Mouse (Mus musculus) Patski (cell line): ENCODE results near the gene Golt1a. TPM values are rescaled to one million over a fixed set of nuclear protein-coding genes. Genes with fewer than 3 reads are reported as not detected.

Source experiments
- ATAC-seq: fragments of 100-300 bp; one replicate; pipeline ENCODE4 v1.8.0; 2021
- CTCF ChIA-PET: fragments of 350-600 bp; sonication (Branson Sonifier 250); formaldehyde crosslinking; loops from one replicate; lab custom pipeline; 2022; ENCODE audit warnings: inconsistent platforms; lab: Charles Lee
- POLR2A ChIA-PET: fragments of 350-600 bp; sonication (Branson Sonifier 250); formaldehyde crosslinking; loops from one replicate; lab custom pipeline; 2022; ENCODE audit warnings: antibody characterized with exemption, inconsistent platforms; lab: Charles Lee
- DNase-seq: peaks from one replicate; pipeline ENCODE4 v3.0.0-alpha.2; 2011; ENCODE audit warnings: low read depth, low spot score
- H3K27me3 ChIP-seq: fragments of 371-371 bp; one replicate; pipeline ENCODE4 v1.5.1; 2021
- CTCF ChIP-seq: fragments of 100-300 bp; IDR thresholded peaks from one replicate; pipeline ENCODE4 v1.5.1; 2021
- in situ Hi-C: fragments of 300-500 bp; cut with MboI; formaldehyde crosslinking; loops from 3 replicates; pipeline ENCODE4 v1.11.1; 2018; ENCODE audit warnings: low pct_unique_long_range_greater_than_20kb, mixed read lengths
- polyA plus RNA-seq: library from polyadenylated mRNA; unstranded; gene quantifications from one replicate; pipeline ENCODE4 v1.2.3, GENCODE M21; 2021

Gene Golt1a
- polyA plus RNA-seq, 1 experiment from 2014 or later, result 6.9 TPM

DNA sequence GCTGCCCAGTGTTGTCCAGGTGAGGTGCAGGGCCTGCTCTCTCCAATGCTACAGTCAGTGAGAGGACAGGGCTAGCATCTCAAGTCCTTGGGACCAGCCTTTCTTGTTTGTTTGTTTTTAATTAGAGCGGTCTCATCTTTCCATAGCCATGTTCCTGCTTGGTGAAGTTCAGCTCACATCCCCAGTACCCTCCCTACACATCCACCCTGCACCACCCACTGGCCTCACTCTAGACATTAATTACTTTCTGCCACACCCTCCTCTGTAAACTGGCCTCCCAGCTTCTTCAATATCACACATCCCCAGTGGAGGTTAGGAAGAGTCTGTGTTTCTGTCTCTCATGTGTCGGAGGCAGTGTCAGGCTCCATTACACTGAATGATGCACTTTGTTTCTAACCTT lies 34.8 kb downstream of the Golt1a start:
- ChIA-PET POLR2A (interaction anchor here (0.6 kb wide), 1 partner anchor 285 kb away, joined by 3 read pairs; no protein-coding TSS in a partner anchor), CTCF (no interaction called here)
- no peak for ATAC-seq
- in situ Hi-C loops, result no loop called here
- H3K27me3 ChIP-seq, result peaks cover 24% of the 10 kb centered on the region
- DNase-seq, result no peak
- no peak for TF ChIP-seq CTCF

DNA sequence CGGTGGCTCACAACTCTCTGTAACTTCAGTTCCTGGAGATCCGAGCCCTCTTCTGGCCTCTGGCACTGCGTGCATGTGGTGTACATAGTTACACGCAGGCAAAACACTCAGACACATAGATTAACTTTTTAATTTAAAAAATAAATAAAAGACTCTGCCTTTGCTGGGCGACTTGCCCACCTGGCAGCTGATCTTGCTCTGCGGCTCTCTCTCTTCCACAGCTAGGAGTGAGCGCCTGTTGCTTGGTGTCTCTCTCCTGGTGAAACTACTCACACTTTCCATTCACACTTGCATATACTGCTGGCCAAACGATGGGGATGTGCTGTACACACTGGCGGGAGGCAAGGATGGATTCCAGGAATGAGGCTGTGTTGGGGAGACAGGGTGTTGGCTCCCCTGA lies 36.9 kb downstream of the Golt1a start:
- ChIA-PET CTCF (no interaction called here), POLR2A (interaction anchor here (0.6 kb wide), 1 partner anchor 109 kb away, joined by 3 read pairs; no protein-coding TSS in a partner anchor)
- ATAC-seq (no peak), DNase-seq (no peak)
- in situ Hi-C loops, result no loop called here
- H3K27me3 ChIP-seq, result peaks cover 11% of the 10 kb centered on the region
- TF ChIP-seq CTCF, result no peak

- no peak for ATAC-seq
- in situ Hi-C loops, result no loop called here
- CTCF ChIA-PET, result no interaction called here
- H3K27me3 ChIP-seq, result peaks cover 12% of the 10 kb centered on the region
- POLR2A ChIA-PET, result no interaction called here
- DNase-seq, result no peak
- no peak for TF ChIP-seq CTCF
Measured at GRCm38 (mm10) chr1:133347226-133347625, 37.6 kb downstream of the Golt1a start.

GRCm38 (mm10) chr1:133347693-133348520 lies 38.3 kb downstream of the Golt1a start:
- no peak for DNase-seq
- peaks cover 18% of the 10 kb centered on the region for H3K27me3 ChIP-seq

DNA sequence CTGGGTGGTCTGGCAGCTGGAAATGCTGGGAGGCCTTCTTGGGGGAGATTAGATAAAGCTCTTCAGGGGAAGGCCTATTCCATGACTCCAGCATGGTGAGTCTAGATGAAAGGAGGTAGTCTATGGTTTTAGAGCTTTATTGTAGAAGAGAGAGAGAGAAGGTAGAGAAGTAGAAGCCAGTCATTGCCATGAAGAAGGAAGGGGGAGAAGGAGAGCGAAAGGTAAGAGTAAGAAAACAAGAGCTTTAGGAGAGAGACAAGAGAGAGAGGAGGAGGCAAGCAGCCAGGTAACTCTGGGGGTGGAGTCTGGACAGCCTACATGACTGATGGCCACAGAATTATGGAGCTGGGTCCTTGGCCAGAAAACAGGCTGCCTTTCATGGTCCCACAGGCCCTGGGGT lies 40.6 kb downstream of the Golt1a start, which contains the start of gene Ren1:
Gene Ren1, plus strand, starts transcription at position 301 of the 400 bp plus-strand sequence.
- in situ Hi-C loops, result loop anchor here (5.0 to 10.0 kb wide), 2 partner anchors 38 to 305 kb away; partner anchors contain the start of gene Pik3c2b
- DNase-seq, result no peak
- peaks cover 21% of the 10 kb centered on the region for H3K27me3 ChIP-seq
- ChIA-PET CTCF (interaction anchor here (0.8 to 1.7 kb wide), 5 partner anchors 30 to 172 kb away, joined by 3 to 4 read pairs (median 3); no protein-coding TSS in a partner anchor), POLR2A (no interaction called here)
- ATAC-seq, result no peak
- no peak for TF ChIP-seq CTCF

More at GRCm38 (mm10) chr1:133347693-133348520, 38.3 kb downstream of the Golt1a start:
- no peak for TF ChIP-seq CTCF
- ATAC-seq, result no peak
- POLR2A ChIA-PET, result no interaction called here
- CTCF ChIA-PET, result no interaction called here
- in situ Hi-C loops, result no loop called here

DNA sequence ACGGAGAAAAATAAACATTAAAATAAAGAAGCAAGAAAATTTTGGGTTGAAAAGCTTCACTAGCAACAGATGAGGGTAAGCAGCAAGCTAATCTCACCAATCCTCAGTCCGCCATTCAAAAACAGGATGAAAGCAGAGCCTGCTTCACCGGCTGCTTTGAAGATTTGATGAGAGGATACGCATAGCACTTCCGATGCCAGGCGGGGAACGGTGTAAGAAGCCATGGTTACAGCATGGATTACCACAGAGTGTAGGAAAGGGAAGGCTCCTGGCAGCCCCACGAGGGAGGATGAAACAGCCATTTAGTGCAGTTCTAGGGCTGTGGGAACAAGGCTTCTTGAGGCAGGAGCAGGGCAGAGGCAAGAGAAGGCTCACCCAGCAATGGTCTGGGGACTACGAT lies 42.2 kb downstream of the Golt1a start:
- POLR2A ChIA-PET, result no interaction called here
- DNase-seq (no peak), ATAC-seq (no peak)
- TF ChIP-seq CTCF, result no peak
- H3K27me3 ChIP-seq, result peaks cover 29% of the 10 kb centered on the region
- in situ Hi-C loops, result loop anchor here (5.0 to 10.0 kb wide), 2 partner anchors 39 to 307 kb away; partner anchors contain the start of gene Pik3c2b
- CTCF ChIA-PET, result no interaction called here

GRCm38 (mm10) chr1:133353371-133353809 lies 43.8 kb downstream of the Golt1a start:
- in situ Hi-C loops, result loop anchor here (5.0 to 10.0 kb wide), 2 partner anchors 41 to 309 kb away; partner anchors contain the start of gene Pik3c2b
- POLR2A ChIA-PET, result no interaction called here
- no peak for TF ChIP-seq CTCF
- DNase-seq (peak; percentile 24), ATAC-seq (peak; percentile 38)
- peaks cover 30% of the 10 kb centered on the region for H3K27me3 ChIP-seq
- CTCF ChIA-PET, result interaction anchor here (0.7 to 2.3 kb wide), 23 partner anchors 10 to 254 kb away, joined by 3 to 26 read pairs (median 4); partner anchors contain the start of genes Etnk2, Golt1a and Kiss1

- DNase-seq (no peak), ATAC-seq (no peak)
- POLR2A ChIA-PET, result no interaction called here
- H3K27me3 ChIP-seq, result peaks cover 39% of the 10 kb centered on the region
- in situ Hi-C loops, result loop anchor here (5.0 to 10.0 kb wide), 2 partner anchors 178 to 311 kb away; partner anchors contain the start of gene Pik3c2b
- CTCF ChIA-PET, result interaction anchor here (1.3 kb wide), 1 partner anchor 48 kb away, joined by 3 read pairs; no protein-coding TSS in a partner anchor
- TF ChIP-seq CTCF, result no peak
Measured at GRCm38 (mm10) chr1:133355469-133355868, 45.9 kb downstream of the Golt1a start.

GRCm38 (mm10) chr1:133355912-133356311 lies 46.3 kb downstream of the Golt1a start:
- ChIA-PET POLR2A (no interaction called here), CTCF (no interaction called here)
- in situ Hi-C loops, result loop anchor here (5.0 to 10.0 kb wide), 2 partner anchors 179 to 311 kb away; partner anchors contain the start of gene Pik3c2b
- DNase-seq (no peak), ATAC-seq (no peak)
- TF ChIP-seq CTCF, result no peak
- H3K27me3 ChIP-seq, result peaks cover 39% of the 10 kb centered on the region

GRCm38 (mm10) chr1:133356330-133356729 lies 46.7 kb downstream of the Golt1a start:
- peaks cover 39% of the 10 kb centered on the region for H3K27me3 ChIP-seq
- CTCF ChIA-PET, result no interaction called here
- TF ChIP-seq CTCF, result no peak
- in situ Hi-C loops, result loop anchor here (5.0 to 10.0 kb wide), 2 partner anchors 179 to 312 kb away; partner anchors contain the start of gene Pik3c2b
- no peak for DNase-seq
- POLR2A ChIA-PET, result no interaction called here
- no peak for ATAC-seq
